Mouse (Mus musculus) limb, embryonic 11.5 days (tissue): Measurements from ENCODE around the gene Ankmy2. TPM values are rescaled to one million over a fixed set of nuclear protein-coding genes. Genes with fewer than 3 reads are reported as not detected.
"Not testable (repeated sequence)": the region's sequence is repeated elsewhere in the genome, so short reads cannot be mapped to it uniquely, and the experiment has no call there.

ENCODE experiments used
- ATAC-seq: fragments of 200-750 bp; cut with Nextera tagmentation; 2 replicates; pipeline ENCODE4 v1.8.0; 2017; ENCODE audit warnings: low read depth; ENCODE audit not compliant: insufficient number of reproducible peaks, low FRiP score, low TSS enrichment
- DNase-seq: peaks from one replicate; pipeline ENCODE4 v3.0.0-alpha.2; 2015; ENCODE audit warnings: low spot score
- H3K27ac ChIP-seq: fragments of 300-500 bp; sonication (generic); replicated peaks from 2 replicates; pipeline ENCODE4 v1.5.1; 2014; ENCODE audit warnings: low read depth, mild to moderate bottlenecking, low read length
- H3K27me3 ChIP-seq: fragments of 300-500 bp; sonication (generic); 2 replicates; pipeline ENCODE4 v1.6.1; 2014; ENCODE audit warnings: mild to moderate bottlenecking, low read length, mixed read lengths; ENCODE audit not compliant: control insufficient read depth, insufficient read depth
- H3K36me3 ChIP-seq: fragments of 300-500 bp; sonication (generic); 2 replicates; pipeline ENCODE4 v1.6.1; 2014; ENCODE audit warnings: mild to moderate bottlenecking, low read length, moderate library complexity, mixed read lengths; ENCODE audit not compliant: control insufficient read depth, insufficient read depth
- H3K4me1 ChIP-seq: fragments of 300-500 bp; sonication (generic); 2 replicates; pipeline ENCODE4 v1.6.1; 2014; ENCODE audit warnings: low read length, mixed read lengths; ENCODE audit not compliant: control insufficient read depth, insufficient read depth
- H3K4me2 ChIP-seq: fragments of 300-500 bp; sonication (generic); 2 replicates; pipeline ENCODE4 v1.6.1; 2014; ENCODE audit warnings: low read depth, mild to moderate bottlenecking, moderate library complexity; ENCODE audit not compliant: severe bottlenecking
- H3K4me3 ChIP-seq: fragments of 300-500 bp; sonication (generic); 2 replicates; pipeline ENCODE4 v1.5.1; 2014; ENCODE audit warnings: low read depth, low read length
- H3K9ac ChIP-seq: fragments of 300-500 bp; sonication (generic); 2 replicates; pipeline ENCODE4 v1.6.1; 2014; ENCODE audit warnings: mild to moderate bottlenecking, low read length
- H3K9me3 ChIP-seq: fragments of 300-500 bp; sonication (generic); 2 replicates; pipeline ENCODE4 v1.6.1; 2016; ENCODE audit warnings: low read length; ENCODE audit not compliant: control insufficient read depth
- WGBS: fragments of 180-500 bp; shearing (Covaris S2); extraction: QIAGEN DNeasy Blood & Tissue Kit; methylation state at CpG from one replicate; pipeline ENCODE4 v1.1.7; 2014; 5-methylcytosine and 5-hydroxymethylcytosine counted together
- polyA plus RNA-seq: library from polyadenylated mRNA; unstranded; fragments of >200 nt; fragmentation: Nextera tagmentation; extraction: Ambion mirVana; gene quantifications from 2 replicates; pipeline ENCODE4 v1.2.1, GENCODE M21; 2014

Gene Ankmy2
- polyA plus RNA-seq, 1 experiment from 2014 or later, result 28.5 TPM

DNA sequence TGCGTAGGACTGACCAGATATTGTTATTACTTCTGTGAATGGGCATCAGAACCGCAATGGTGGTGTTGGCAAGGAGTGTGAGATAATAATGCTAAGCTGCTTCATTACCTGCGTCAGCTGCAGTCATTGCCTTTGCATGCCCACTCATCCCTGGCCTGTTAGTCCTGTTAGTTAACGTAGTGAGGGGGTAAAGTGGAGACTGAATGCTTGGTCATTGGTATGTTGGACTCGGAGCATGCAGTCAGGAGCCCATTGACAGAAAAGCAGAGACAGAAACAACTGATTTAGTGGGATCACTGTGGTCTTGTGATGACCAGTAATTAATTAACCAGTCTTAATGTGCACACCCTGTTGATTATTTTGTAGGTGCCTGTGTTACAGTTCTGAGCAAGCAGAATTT, 20.3 kb downstream of the Ankmy2 start:
- Histone ChIP-seq H3K27ac (no peak overlapping the region), H3K9ac (no peak overlapping the region), H3K4me2 (no peak overlapping the region), H3K4me3 (no peak overlapping the region), H3K27me3 (no peaks in the 10 kb centered on the region), H3K36me3 (peaks cover 6% of the 10 kb centered on the region; the same call in 1 of the 2 replicates), H3K9me3 (no peaks in the 10 kb centered on the region), H3K4me1 (no peaks in the 10 kb centered on the region)
- ATAC-seq (no peak), DNase-seq (no peak)
- WGBS, result 97% methylated on average over 5 of the region's 5 CpGs

DNA sequence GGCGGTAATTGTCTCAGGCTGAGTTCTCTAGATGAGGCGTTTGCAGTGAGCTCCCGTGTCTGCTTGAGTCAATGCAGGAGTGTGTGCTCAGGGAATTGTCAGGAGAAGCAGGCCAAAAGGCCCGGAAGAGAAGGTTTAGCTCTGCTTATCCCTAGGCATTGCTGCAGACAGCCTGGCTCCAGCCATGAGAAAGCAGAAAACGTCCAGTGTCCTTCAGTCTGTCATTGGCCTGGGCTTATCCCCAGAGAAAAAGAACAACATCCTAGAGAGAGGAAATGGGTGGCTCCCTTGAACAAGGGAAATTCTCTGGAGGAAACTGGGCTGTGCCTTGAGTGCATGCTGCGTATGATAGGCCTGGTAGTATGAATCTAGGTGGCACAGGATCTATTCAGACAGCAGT, 25.7 kb downstream of the Ankmy2 start:
- ATAC-seq, result no peak
- whole genome bisulfite sequencing, result 87% methylated on average over 6 of the region's 6 CpGs
- no peak overlapping the region for H3K4me3 ChIP-seq
- no peak overlapping the region for H3K9ac ChIP-seq
- H3K27me3 ChIP-seq, result no peaks in the 10 kb centered on the region
- no peaks in the 10 kb centered on the region for H3K9me3 ChIP-seq
- no peak for DNase-seq
- no peak overlapping the region for H3K27ac ChIP-seq
- H3K36me3 ChIP-seq, result no peaks in the 10 kb centered on the region; the same call in 1 of the 2 replicates
- H3K4me1 ChIP-seq, result no peaks in the 10 kb centered on the region
- H3K4me2 ChIP-seq, result no peak overlapping the region

DNA sequence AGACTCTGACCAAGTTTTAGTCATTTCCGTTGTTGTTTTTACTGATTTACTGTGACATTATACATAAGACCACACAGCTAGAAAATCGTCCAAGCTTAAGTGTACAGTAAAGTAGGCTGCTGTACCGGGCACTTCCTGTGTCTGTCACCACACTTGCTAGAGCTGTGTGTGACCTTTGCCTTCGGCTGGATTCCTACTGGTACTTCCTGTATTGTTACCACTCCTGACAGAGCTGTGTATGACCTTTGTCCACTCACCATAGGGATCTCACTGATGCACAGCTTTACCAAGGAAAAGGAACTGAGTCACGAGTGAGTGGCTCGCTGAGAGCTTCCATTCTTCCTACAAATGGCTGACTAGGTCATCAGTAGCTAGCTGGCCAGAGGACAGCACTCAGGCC, 30.2 kb downstream of the Ankmy2 start:
- no peak overlapping the region for H3K4me2 ChIP-seq
- H3K9me3 ChIP-seq, result no peaks in the 10 kb centered on the region
- H3K27me3 ChIP-seq, result no peaks in the 10 kb centered on the region
- peaks cover 7% of the 10 kb centered on the region; the same call in 1 of the 2 replicates for H3K36me3 ChIP-seq
- 84% methylated on average over 6 of the region's 6 CpGs for whole genome bisulfite sequencing
- H3K27ac ChIP-seq, result no peak overlapping the region
- H3K4me3 ChIP-seq, result no peak overlapping the region
- no peak for ATAC-seq
- no peak for DNase-seq
- no peak overlapping the region for H3K9ac ChIP-seq
- no peaks in the 10 kb centered on the region for H3K4me1 ChIP-seq

DNA sequence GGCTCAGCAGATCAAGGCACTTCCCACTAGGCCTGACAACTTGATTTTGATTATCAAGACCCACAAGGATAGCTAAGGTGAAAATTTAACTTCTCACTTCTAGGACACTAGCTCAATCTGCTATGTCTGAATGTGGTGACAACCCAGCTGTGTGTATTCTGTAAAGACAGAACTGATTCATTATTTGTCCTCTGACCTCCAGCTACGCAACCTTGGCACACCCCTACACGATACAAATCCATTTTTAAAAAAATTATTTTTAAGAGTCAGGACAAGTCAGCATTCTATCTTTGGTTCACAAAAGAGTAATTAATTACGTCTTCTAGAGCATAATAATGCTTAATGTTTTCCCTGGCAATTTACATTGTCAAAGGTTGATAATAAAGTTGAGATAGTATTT, 32.7 kb downstream of the Ankmy2 start:
- WGBS, result 94% methylated on average over 3 of the region's 3 CpGs
- Histone ChIP-seq H3K9ac (no peak overlapping the region), H3K27me3 (no peaks in the 10 kb centered on the region), H3K4me1 (no peaks in the 10 kb centered on the region), H3K36me3 (peaks cover 7% of the 10 kb centered on the region; the same call in 1 of the 2 replicates), H3K27ac (no peak overlapping the region), H3K9me3 (no peaks in the 10 kb centered on the region), H3K4me3 (no peak overlapping the region), H3K4me2 (no peak overlapping the region)
- DNase-seq (no peak), ATAC-seq (no peak)

DNA sequence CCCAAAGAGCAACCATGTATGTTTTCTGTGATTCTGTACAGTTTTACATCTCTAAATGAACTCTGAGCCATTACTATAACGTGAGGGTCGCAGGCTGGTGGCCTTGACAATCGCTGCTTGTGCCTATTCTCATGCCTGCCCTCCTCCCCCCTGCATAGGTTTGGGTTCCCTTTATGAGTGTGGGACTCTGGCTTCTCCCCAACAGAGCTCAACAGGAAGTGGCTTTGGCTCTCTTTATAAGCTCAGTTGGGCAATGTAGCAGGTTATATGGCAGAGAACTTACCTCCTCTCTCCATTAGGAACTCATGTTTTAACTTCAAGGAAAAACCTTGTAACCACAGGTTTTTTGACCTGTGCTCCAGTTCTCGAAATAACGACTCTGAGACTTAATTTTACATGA, 33.4 kb downstream of the Ankmy2 start:
- H3K4me1 ChIP-seq, result no peaks in the 10 kb centered on the region
- H3K36me3 ChIP-seq, result peaks cover 12% of the 10 kb centered on the region; the same call in 1 of the 2 replicates
- H3K4me3 ChIP-seq, result no peak overlapping the region
- 81% methylated on average over 5 of the region's 5 CpGs for WGBS
- H3K9ac ChIP-seq, result no peak overlapping the region
- H3K27ac ChIP-seq, result no peak overlapping the region
- H3K9me3 ChIP-seq, result no peaks in the 10 kb centered on the region
- no peak for DNase-seq
- ATAC-seq, result no peak
- no peak overlapping the region for H3K4me2 ChIP-seq
- no peaks in the 10 kb centered on the region for H3K27me3 ChIP-seq

DNA sequence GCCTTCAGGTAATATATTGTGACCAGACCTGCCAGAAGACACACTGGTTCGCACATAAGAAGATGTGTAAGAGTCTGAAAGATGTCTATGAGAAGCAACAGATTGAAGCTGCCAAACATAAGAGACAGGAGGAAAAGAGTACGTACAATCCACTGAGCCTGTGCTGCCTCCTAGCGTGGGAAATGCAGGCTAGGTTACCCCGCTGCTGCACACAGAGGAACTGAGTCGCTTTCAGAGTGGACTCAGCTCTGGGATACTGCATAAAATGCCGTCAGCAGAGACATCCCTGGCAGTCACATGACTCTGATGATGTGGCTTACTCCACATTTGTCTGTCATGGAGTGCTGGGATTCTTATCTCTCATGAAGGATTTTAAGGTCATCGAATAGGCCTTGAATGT, 38.1 kb downstream of the Ankmy2 start:
- no peak overlapping the region for H3K27ac ChIP-seq
- no peak for ATAC-seq
- H3K9ac ChIP-seq, result no peak overlapping the region
- peaks cover 19% of the 10 kb centered on the region for H3K36me3 ChIP-seq
- H3K9me3 ChIP-seq, result peaks cover 4% of the 10 kb centered on the region; the same call in 1 of the 2 replicates
- H3K4me1 ChIP-seq, result no peaks in the 10 kb centered on the region
- no peak overlapping the region for H3K4me3 ChIP-seq
- no peak overlapping the region for H3K4me2 ChIP-seq
- 94% methylated on average over 7 of the region's 7 CpGs for WGBS
- no peaks in the 10 kb centered on the region for H3K27me3 ChIP-seq
- no peak for DNase-seq

DNA sequence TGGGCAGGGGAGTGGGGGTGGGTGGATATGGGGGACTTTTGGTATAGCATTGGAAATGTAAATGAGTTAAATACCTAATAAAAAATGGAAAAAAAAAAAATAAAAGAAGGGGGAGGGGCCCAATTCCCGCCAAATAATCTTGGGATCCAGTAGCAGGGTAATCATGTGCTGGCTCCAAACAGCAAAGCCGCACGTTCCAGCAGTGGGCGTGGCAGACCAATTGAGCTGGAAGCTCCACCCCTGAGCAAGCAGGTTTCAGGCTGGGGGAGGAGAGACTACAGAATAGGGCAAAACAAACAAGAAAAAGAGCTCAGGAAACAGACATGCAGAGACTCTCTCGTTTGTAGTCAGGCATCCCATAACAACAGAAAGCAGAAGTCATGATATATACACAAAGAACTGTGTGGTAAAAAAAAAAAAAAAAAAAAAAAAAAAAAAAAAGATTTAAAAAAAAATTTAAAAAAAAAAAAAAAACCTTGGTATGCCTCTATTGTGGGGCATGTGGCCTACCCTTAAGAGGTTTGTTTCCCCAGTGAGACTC, 48.7 kb downstream of the Ankmy2 start:
- WGBS, result 53% methylated on average over 5 of the region's 5 CpGs
- not testable (repeated sequence) for ATAC-seq, H3K4me1 ChIP-seq, H3K27me3 ChIP-seq, H3K36me3 ChIP-seq, H3K9ac ChIP-seq, H3K4me2 ChIP-seq, DNase-seq, H3K9me3 ChIP-seq, H3K4me3 ChIP-seq, H3K27ac ChIP-seq

DNA sequence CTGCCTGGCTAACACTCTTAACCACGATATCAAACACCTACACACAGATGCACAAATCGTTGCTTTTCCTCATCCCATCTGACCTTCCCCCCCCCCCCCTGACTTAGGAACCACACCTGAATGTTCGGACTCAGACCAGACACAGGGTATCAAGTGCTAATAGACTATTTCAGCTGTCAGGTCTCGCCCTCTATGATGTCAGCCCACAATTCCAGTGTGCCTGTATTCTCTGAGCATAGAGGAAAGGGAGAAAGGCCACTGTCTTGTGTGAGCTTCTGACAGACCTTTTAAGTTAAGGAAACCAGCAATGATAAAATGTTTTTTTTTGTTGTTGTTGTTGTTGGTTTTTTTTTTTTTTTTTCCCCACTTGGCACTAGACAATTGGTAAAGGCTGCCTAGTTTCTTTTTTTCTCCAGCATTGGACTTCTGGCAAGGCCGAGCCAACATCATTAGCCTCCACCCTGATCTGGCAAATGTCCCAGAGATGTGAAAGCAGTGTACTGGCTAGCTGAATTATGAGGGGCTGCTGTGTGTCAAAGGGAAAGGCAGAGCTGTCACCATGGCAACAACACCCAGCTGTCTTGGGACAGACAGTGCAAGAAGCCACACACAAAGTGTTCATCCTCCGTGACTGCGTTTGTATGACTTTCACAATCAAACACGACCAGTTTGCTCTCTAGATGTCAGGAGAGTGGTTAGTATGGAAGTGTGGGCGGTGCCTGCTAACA, 50.3 kb downstream of the Ankmy2 start:
- 63% methylated on average over 9 of the region's 9 CpGs for WGBS
- no peaks in the 10 kb centered on the region for H3K27me3 ChIP-seq
- H3K27ac ChIP-seq, result no peak overlapping the region
- H3K9ac ChIP-seq, result no peak overlapping the region
- peak; percentile 37 for DNase-seq
- H3K4me2 ChIP-seq, result no peak overlapping the region
- no peaks in the 10 kb centered on the region for H3K36me3 ChIP-seq
- ATAC-seq, result no peak
- H3K4me1 ChIP-seq, result 0 out of 2 replicates have a peak, but pooled peaks cover 3% of the 10 kb centered on the region
- H3K9me3 ChIP-seq, result no peaks in the 10 kb centered on the region
- H3K4me3 ChIP-seq, result no peak overlapping the region
